12 mouse cellular contexts compared by ENCODE assay signal in the genomic region with DNA sequence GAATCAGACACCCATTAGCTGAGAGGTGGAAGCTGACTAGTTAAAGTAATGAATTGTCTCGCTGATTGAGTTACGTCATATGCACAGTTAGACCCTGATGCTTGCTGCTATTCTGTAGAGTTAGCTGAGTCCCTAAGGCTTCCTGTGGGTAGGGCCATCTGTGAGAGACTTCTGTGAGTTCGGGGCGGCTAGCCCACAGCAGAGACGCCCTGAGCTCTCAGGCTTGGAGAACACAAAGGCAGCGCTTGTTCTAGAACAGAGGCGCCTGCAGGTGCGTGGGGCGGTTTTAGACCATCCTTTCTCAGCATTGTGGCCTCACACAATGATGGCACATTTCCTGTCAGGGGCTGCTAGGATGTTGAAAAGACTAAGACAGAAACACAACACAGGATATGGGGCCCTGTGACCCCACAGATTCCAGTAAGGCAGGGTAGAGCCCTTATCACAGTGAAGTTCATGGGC.
DNase-seq lines count a peak whose midpoint lies in the region; ATAC-seq and TF ChIP-seq lines count a peak whose summit lies in the region.
"Had no signal": no experiment of that assay in that cellular context is flagged by ENCODE, and none has a peak within 500 bp of the region (broad histone marks: within the 10 kb centered on the region; RNA-seq: fewer than 3 reads in every experiment).

No protein-coding gene starts in this region.

- H3K4me1 ChIP-seq in heart, adult 2 months (ENCODE audit: control insufficient read depth, insufficient read depth, low read length): peaks cover 6% of the 10 kb centered on the region
- H3K4me1 ChIP-seq in heart, embryonic 12.5 days (replicated peaks): peaks cover 44% of the 10 kb centered on the region
- peaks cover 44% of the 10 kb centered on the region for H3K4me1 ChIP-seq in midbrain, embryonic 10.5 days
- peaks cover 4% of the 10 kb centered on the region for H3K4me1 ChIP-seq in midbrain, embryonic 11.5 days (ENCODE audit: control insufficient read depth, insufficient read depth, low read length)

- ATAC-seq in heart, embryonic 12.5 days (ENCODE audit: insufficient number of reproducible peaks, low FRiP score): no peak
- ATAC-seq in midbrain, embryonic 11.5 days (ENCODE audit: low FRiP score): no peak
- ATAC-seq in megakaryocyte progenitor cell, adult 5-6 weeks (replicated peaks; ENCODE audit: poor library complexity): peak; percentile 9
- no peak for ATAC-seq in frontal cortex, adult (ENCODE audit: low TSS enrichment)

- no peaks in the 10 kb centered on the region for H3K27me3 ChIP-seq in heart, adult 2 months (ENCODE audit: control insufficient read depth, insufficient read depth, low read length)
- no peaks in the 10 kb centered on the region for H3K27me3 ChIP-seq in heart, embryonic 12.5 days (replicated peaks)
- H3K27me3 ChIP-seq in midbrain, embryonic 10.5 days (ENCODE audit: low read depth, poor library complexity, severe bottlenecking): no peaks in the 10 kb centered on the region
- H3K27me3 ChIP-seq in midbrain, embryonic 11.5 days (ENCODE audit: control insufficient read depth, insufficient read depth, low read length): no peaks in the 10 kb centered on the region
- H3K27me3 ChIP-seq: limb, embryonic 12.5 days had no signal

- no peak for TF ChIP-seq EP300 in heart, adult 2 months (IDR thresholded peaks at IDR 0.05; ENCODE audit: insufficient read depth, low read depth, low read length)

- H3K79me2 ChIP-seq in heart, adult 2 months (replicated peaks; ENCODE audit: control insufficient read depth, insufficient read depth, low read length): no peaks in the 10 kb centered on the region

- no peak for TF ChIP-seq POLR2A in heart, adult 2 months (IDR thresholded peaks at IDR 0.05; ENCODE audit: insufficient read depth, low read depth, low read length)

- intact Hi-C loops in heart, adult 2 months (cut with DNase I): no loop called here
- intact Hi-C loops in left cerebral cortex, postnatal 25 days (cut with DNase I): no loop called here

- no peak overlapping the region for H3K9ac ChIP-seq in heart, adult 2 months (ENCODE audit: low read depth, low read length)
- no peak overlapping the region for H3K9ac ChIP-seq in heart, embryonic 12.5 days
- H3K9ac ChIP-seq in midbrain, embryonic 11.5 days (ENCODE audit: low read length): no peak overlapping the region
- H3K9ac ChIP-seq: limb, embryonic 12.5 days had no signal

- peak overlapping the region; percentile 44 for H3K27ac ChIP-seq in heart, adult 2 months
- H3K27ac ChIP-seq in heart, embryonic 12.5 days (ENCODE audit: poor library complexity, severe bottlenecking): no peak overlapping the region
- peak overlapping the region; percentile 3; the same call in 1 of the 2 replicates for H3K27ac ChIP-seq in midbrain, embryonic 10.5 days (replicated peaks)
- H3K27ac ChIP-seq in midbrain, embryonic 11.5 days (ENCODE audit: low read depth, low read length): no peak overlapping the region

- no peaks in the 10 kb centered on the region for H3K9me3 ChIP-seq in heart, embryonic 12.5 days (replicated peaks)
- no peaks in the 10 kb centered on the region for H3K9me3 ChIP-seq in midbrain, embryonic 10.5 days (replicated peaks)
- no peaks in the 10 kb centered on the region for H3K9me3 ChIP-seq in midbrain, embryonic 11.5 days (ENCODE audit: control insufficient read depth, low read length)
- H3K9me3 ChIP-seq: limb, embryonic 12.5 days had no signal

- 57% methylated on average over 9 of the region's 9 CpGs for WGBS in heart, adult 2 months
- WGBS in heart, embryonic 12.5 days: 70% methylated on average over 9 of the region's 9 CpGs
- 86% methylated on average over 9 of the region's 9 CpGs for WGBS in midbrain, embryonic 10.5 days
- 88% methylated on average over 9 of the region's 9 CpGs for WGBS in midbrain, embryonic 11.5 days

- H3K4me2 ChIP-seq in heart, embryonic 12.5 days: no peak overlapping the region
- no peak overlapping the region for H3K4me2 ChIP-seq in midbrain, embryonic 11.5 days
- H3K4me2 ChIP-seq: limb, embryonic 12.5 days had no signal

- DNase-seq in heart, adult 2 months: peak in 1 of 2 experiments; percentile 39
- no peak for DNase-seq in midbrain, embryonic 10.5 days (ENCODE audit: low spot score)
- DNase-seq in midbrain, embryonic 11.5 days (ENCODE audit: low spot score, missing footprints): no peak
- peak; percentile 84 for DNase-seq in thymus, postnatal 4 days
- DNase-seq in left cerebral cortex, postnatal 25 days (ENCODE audit: low spot score in 2 of 2): no peak
- DNase-seq: adrenal gland, postnatal 10 days; cerebellum, postnatal 36 days; kidney, adult 11 months had no signal

- no peak overlapping the region for H3K4me3 ChIP-seq in heart, adult 2 months
- H3K4me3 ChIP-seq in heart, embryonic 12.5 days: no peak overlapping the region
- no peak overlapping the region for H3K4me3 ChIP-seq in midbrain, embryonic 10.5 days
- no peak overlapping the region for H3K4me3 ChIP-seq in midbrain, embryonic 11.5 days (ENCODE audit: low read depth, low read length)
- H3K4me3 ChIP-seq: limb, embryonic 12.5 days had no signal

- TF ChIP-seq CTCF in heart, adult 2 months (IDR thresholded peaks at IDR 0.05): no peak

- no peaks in the 10 kb centered on the region for H3K36me3 ChIP-seq in heart, adult 2 months (ENCODE audit: control insufficient read depth, insufficient read depth, low read length)
- 0 out of 2 replicates have a peak, but pooled peaks cover 5% of the 10 kb centered on the region for H3K36me3 ChIP-seq in heart, embryonic 12.5 days
- H3K36me3 ChIP-seq in midbrain, embryonic 10.5 days: peaks cover 6% of the 10 kb centered on the region; the same call in 1 of the 2 replicates
- no peaks in the 10 kb centered on the region for H3K36me3 ChIP-seq in midbrain, embryonic 11.5 days (ENCODE audit: control insufficient read depth, insufficient read depth, low read length)
- H3K36me3 ChIP-seq: limb, embryonic 12.5 days had no signal

Comparison
In these comparisons a context has a peak if more than half of its experiments do, and no peak if none do; other contexts are left out.
1. H3K27ac ChIP-seq: peak in heart, adult 2 months (single experiment) and midbrain, embryonic 10.5 days (single experiment); none in heart, embryonic 12.5 days (single experiment) and midbrain, embryonic 11.5 days (single experiment).